Mouse (Mus musculus) heart, adult 2 months (tissue): Measurements from ENCODE around the gene Ctnna3. TPM values are rescaled to one million over a fixed set of nuclear protein-coding genes. Genes with fewer than 3 reads are reported as not detected.

Source experiments
- DNase-seq, 2 experiments: peaks; one replicate each; pipeline ENCODE4 v3.0.0; 2021
- H3K27ac ChIP-seq: fragments of 200-600 bp; 2 replicates; pipeline ENCODE4 v1.8.1; 2022
- H3K27me3 ChIP-seq: fragments of 200-500 bp; 2 replicates; pipeline ENCODE4 v1.6.1; 2012; ENCODE audit warnings: mild to moderate bottlenecking, low read length, inconsistent platforms, mixed read lengths; ENCODE audit not compliant: control insufficient read depth, insufficient read depth
- H3K36me3 ChIP-seq: fragments of 200-500 bp; 2 replicates; pipeline ENCODE4 v1.6.1; 2012; ENCODE audit warnings: low read length, inconsistent platforms; ENCODE audit not compliant: control insufficient read depth, insufficient read depth
- H3K4me1 ChIP-seq: fragments of 200-500 bp; 2 replicates; pipeline ENCODE4 v1.6.1; 2011; ENCODE audit warnings: low read length; ENCODE audit not compliant: control insufficient read depth, insufficient read depth
- H3K4me3 ChIP-seq: fragments of 200-600 bp; 2 replicates; pipeline ENCODE4 v1.8.1; 2022
- H3K79me2 ChIP-seq: fragments of 200-500 bp; replicated peaks from 2 replicates; pipeline ENCODE4 v1.6.1; 2012; ENCODE audit warnings: mild to moderate bottlenecking, inconsistent platforms, low read length, moderate library complexity, mixed read lengths; ENCODE audit not compliant: control insufficient read depth, insufficient read depth
- H3K9ac ChIP-seq: fragments of 200-500 bp; 2 replicates; pipeline ENCODE4 v1.6.1; 2012; ENCODE audit warnings: low read depth, mild to moderate bottlenecking, control low read depth, inconsistent platforms, low read length, mixed read lengths
- CTCF ChIP-seq: fragments of 200-600 bp; IDR thresholded peaks from 2 replicates; pipeline ENCODE4 v1.8.1; 2022; ENCODE audit warnings: antibody characterized with exemption, mild to moderate bottlenecking, moderate library complexity
- EP300 ChIP-seq: fragments of 200-500 bp; IDR thresholded peaks from 2 replicates; pipeline ENCODE4 v1.6.1; 2011; ENCODE audit warnings: low read depth, low read length, control low read depth; ENCODE audit not compliant: insufficient read depth
- POLR2A ChIP-seq: fragments of 200-500 bp; IDR thresholded peaks from 2 replicates; pipeline ENCODE4 v1.6.1; 2011; ENCODE audit warnings: mild to moderate bottlenecking, low read depth, low read length, control low read depth; ENCODE audit not compliant: insufficient read depth
- WGBS: fragments of 180-500 bp; shearing (Covaris S2); methylation state at CpG from one replicate; pipeline ENCODE4 v1.1.7; 2018; 5-methylcytosine and 5-hydroxymethylcytosine counted together
- intact Hi-C: fragments of 180-260 bp; cut with DNase I; formaldehyde crosslinking; loops from one replicate; pipeline ENCODE4 v1.15.1; 2025
- polyA plus RNA-seq: library from polyadenylated mRNA; depleted of rRNA; stranded (reverse); fragments of >200 nt; gene quantifications from 2 replicates; pipeline ENCODE4 v1.2.3, GENCODE M21; 2012
- total RNA-seq, 2 experiments: library from RNA; stranded (reverse); gene quantifications; 2 replicates each; pipeline ENCODE4 v1.2.3; 2021

The Ctnna3 gene
- total and polyA plus RNA-seq, 3 experiments: 6.4 to 54.6 (median 46.9) TPM

DNA sequence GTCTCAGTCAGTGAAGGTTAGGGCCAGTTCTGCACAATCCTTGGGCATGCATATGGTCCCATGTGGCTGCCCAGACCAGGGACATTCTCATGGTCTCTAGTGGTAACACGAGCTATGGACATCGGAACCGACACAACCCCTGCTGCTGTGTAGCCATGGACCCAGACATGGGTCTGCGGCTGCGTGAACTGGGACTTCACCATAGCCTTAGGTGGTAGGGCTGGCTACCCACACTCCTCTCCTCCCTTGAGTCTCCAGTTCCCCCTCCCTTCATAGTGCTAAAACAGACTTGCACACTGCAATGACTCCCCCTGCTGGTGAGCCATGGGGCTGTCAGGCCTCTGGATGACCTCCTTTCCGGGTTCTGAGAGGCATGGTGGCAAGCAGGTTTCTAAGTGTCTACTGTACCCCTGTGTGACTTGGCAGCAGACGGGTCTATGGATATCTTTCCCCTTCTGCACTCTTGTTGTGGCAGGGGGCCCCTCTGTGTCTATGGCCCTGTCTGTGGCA, 144.3 kb downstream of the Ctnna3 start:
- Histone ChIP-seq H3K79me2 (no peaks in the 10 kb centered on the region), H3K27me3 (no peaks in the 10 kb centered on the region), H3K36me3 (no peaks in the 10 kb centered on the region), H3K27ac (no peak overlapping the region), H3K4me1 (no peaks in the 10 kb centered on the region), H3K4me3 (no peak overlapping the region), H3K9ac (no peak overlapping the region)
- intact Hi-C loops: no loop called here
- no peak for DNase-seq
- WGBS: 84% methylated on average over 7 of the region's 7 CpGs
- no peak for TF ChIP-seq POLR2A
- TF ChIP-seq CTCF: peak; percentile 58

DNA sequence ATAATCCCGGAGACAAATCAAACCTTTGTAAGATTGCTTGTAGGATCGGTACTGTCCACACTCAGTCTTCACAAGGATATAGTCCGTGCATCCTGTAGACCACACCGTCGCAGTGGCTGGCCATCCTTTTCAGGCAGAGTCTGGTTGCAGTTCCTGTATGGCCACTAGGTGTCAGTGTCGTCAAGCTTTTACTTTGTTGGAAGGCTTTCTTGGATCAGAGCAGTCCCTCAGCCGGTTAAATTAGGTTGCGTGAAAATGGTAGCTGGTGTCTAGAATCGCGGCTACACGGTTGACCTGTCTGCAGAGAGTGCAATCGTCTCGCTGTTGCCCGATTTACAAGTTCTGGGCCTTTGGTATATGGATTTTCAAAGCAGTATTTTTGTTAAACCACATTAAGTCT, 152.7 kb downstream of the Ctnna3 start:
- peak; percentile 61 to 81 for DNase-seq
- 6% methylated on average over 14 of the region's 14 CpGs for WGBS
- Histone ChIP-seq H3K27ac (no peak overlapping the region), H3K9ac (no peak overlapping the region), H3K4me1 (no peaks in the 10 kb centered on the region), H3K27me3 (no peaks in the 10 kb centered on the region), H3K36me3 (no peaks in the 10 kb centered on the region), H3K4me3 (no peak overlapping the region), H3K79me2 (no peaks in the 10 kb centered on the region)
- intact Hi-C loops: loop anchor here (5.0 to 10.0 kb wide), 3 partner anchors 160 to 692 kb away; partner anchors contain the start of gene Gm7075
- TF ChIP-seq EP300: 0 out of 2 replicates have a peak, but pooled peaks have one; percentile 56
- no peak for TF ChIP-seq POLR2A
- TF ChIP-seq CTCF: peak; percentile 98

DNA sequence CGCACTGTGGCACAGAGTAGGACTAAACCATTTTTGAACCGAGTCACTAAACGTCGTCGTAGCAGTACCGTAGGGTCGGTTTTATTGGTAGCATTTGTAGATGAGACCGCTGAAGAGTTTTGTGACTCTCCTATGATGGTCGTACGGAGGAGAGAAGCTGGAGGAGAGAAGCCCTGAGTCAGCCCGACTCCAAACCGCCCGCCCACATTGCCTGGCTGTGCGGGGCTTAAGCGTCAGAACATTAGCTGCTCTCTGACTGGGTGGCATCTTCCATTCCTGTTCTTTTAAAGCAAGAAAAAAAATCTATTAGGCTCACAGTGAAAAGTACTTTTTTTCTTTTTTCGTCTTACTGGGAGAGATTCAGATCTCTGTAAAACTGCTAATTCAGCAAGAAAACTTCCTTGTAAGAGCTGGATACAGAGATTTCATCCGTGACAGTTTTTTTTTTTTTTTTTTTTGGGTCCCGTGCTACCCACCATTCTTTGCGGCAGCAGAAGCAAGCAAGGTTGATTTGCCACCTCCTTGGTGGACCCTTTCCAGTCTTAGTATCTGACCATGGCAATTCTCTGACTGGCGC, 154.0 kb downstream of the Ctnna3 start:
- H3K9ac ChIP-seq: no peak overlapping the region
- no peak overlapping the region for H3K27ac ChIP-seq
- no peak overlapping the region for H3K4me3 ChIP-seq
- no peaks in the 10 kb centered on the region for H3K4me1 ChIP-seq
- no peaks in the 10 kb centered on the region for H3K27me3 ChIP-seq
- TF ChIP-seq EP300 (no peak), POLR2A (no peak), CTCF (no peak)
- 78% methylated on average over 20 of the region's 20 CpGs for WGBS
- no peaks in the 10 kb centered on the region for H3K36me3 ChIP-seq
- no peak for DNase-seq
- intact Hi-C loops: loop anchor here (5.0 to 10.0 kb wide), 3 partner anchors 162 to 691 kb away; partner anchors contain the start of gene Gm7075
- no peaks in the 10 kb centered on the region for H3K79me2 ChIP-seq

DNA sequence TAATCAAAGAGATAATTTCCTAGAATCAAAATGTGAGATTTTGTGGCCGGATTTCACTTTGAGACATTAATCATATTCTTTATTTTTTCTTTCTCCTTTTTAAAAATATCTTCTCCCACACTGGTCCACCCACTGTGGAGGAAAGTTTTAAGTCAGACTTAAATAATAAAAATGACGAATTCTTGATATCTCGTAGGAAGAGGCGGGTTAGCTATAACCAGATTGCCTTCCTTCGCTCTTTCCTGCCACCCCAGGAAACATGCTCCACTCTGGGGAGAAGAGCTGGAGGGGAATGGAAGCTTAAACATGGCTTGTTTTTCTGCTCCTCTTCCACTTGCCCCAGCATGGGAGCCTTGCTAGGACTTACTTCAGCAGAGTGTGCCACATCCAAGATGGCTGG, 169.5 kb downstream of the Ctnna3 start:
- no peaks in the 10 kb centered on the region; the same call in 1 of the 2 replicates for H3K4me1 ChIP-seq
- H3K27ac ChIP-seq: no peak overlapping the region
- intact Hi-C loops: no loop called here
- 66% methylated on average over 5 of the region's 5 CpGs for WGBS
- H3K36me3 ChIP-seq: no peaks in the 10 kb centered on the region
- no peak for DNase-seq
- H3K79me2 ChIP-seq: no peaks in the 10 kb centered on the region
- no peak overlapping the region for H3K4me3 ChIP-seq
- TF ChIP-seq EP300 (no peak), CTCF (no peak), POLR2A (no peak)
- H3K27me3 ChIP-seq: no peaks in the 10 kb centered on the region
- H3K9ac ChIP-seq: no peak overlapping the region

DNA sequence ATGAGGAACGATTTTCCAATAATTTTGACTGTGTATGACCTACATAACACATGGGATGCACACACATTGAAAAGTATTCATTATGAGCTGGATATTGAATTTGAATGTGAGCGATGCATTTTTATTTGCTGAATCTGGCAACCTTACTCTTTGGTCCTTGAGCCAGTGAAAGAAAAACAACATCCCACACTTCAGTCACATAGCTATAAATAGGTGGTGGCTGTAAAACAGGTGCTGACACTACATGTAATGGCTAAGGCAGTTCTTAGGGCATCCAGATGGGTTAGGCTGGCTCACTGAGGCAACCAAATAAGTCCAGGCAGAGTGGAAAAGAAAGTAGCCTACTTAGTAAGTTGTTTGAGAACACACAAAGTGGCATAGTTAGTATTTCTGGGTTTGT, 171.3 kb downstream of the Ctnna3 start:
- 58% methylated on average over 2 of the region's 2 CpGs for WGBS

DNA sequence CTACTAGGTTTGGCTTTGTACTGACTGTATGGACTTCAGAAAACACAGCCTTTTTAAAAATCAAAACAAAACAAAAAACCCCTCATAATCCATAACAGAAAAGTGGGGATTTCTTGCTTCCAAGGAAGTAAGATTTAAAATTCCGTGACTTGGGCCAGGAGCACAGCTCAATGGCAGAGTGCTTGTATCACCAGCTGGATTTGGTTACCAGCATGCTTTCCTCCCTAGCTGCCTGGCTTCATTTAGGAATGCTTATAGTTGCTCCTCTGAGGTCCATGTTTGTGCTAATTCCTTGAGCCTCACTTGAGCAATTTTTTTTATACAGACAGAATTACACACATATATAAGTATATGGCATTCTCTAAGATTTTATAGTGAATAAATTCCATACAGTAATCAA, 198.6 kb downstream of the Ctnna3 start:
- no peak for DNase-seq
- no peaks in the 10 kb centered on the region for H3K79me2 ChIP-seq
- H3K9ac ChIP-seq: no peak overlapping the region
- H3K36me3 ChIP-seq: no peaks in the 10 kb centered on the region
- intact Hi-C loops: no loop called here
- WGBS: 61% methylated on average over 1 of the region's 1 CpGs
- no peak for TF ChIP-seq CTCF
- H3K27ac ChIP-seq: no peak overlapping the region
- no peaks in the 10 kb centered on the region for H3K27me3 ChIP-seq
- H3K4me3 ChIP-seq: no peak overlapping the region
- H3K4me1 ChIP-seq: no peaks in the 10 kb centered on the region

More for the DNA sequence above, 171.3 kb downstream of the Ctnna3 start:
- Histone ChIP-seq H3K9ac (no peak overlapping the region), H3K36me3 (no peaks in the 10 kb centered on the region), H3K79me2 (no peaks in the 10 kb centered on the region), H3K4me1 (no peaks in the 10 kb centered on the region; the same call in 1 of the 2 replicates), H3K27me3 (no peaks in the 10 kb centered on the region), H3K27ac (peak overlapping the region; percentile 28), H3K4me3 (no peak overlapping the region)
- DNase-seq: no peak
- TF ChIP-seq CTCF (no peak), POLR2A (no peak)
- intact Hi-C loops: no loop called here
